Mouse (Mus musculus): ENCODE data around the gene Dmd.
A peak's percentile ranks its signal among the peaks of the same experiment; 100 is the strongest.

Gene Dmd

DNA sequence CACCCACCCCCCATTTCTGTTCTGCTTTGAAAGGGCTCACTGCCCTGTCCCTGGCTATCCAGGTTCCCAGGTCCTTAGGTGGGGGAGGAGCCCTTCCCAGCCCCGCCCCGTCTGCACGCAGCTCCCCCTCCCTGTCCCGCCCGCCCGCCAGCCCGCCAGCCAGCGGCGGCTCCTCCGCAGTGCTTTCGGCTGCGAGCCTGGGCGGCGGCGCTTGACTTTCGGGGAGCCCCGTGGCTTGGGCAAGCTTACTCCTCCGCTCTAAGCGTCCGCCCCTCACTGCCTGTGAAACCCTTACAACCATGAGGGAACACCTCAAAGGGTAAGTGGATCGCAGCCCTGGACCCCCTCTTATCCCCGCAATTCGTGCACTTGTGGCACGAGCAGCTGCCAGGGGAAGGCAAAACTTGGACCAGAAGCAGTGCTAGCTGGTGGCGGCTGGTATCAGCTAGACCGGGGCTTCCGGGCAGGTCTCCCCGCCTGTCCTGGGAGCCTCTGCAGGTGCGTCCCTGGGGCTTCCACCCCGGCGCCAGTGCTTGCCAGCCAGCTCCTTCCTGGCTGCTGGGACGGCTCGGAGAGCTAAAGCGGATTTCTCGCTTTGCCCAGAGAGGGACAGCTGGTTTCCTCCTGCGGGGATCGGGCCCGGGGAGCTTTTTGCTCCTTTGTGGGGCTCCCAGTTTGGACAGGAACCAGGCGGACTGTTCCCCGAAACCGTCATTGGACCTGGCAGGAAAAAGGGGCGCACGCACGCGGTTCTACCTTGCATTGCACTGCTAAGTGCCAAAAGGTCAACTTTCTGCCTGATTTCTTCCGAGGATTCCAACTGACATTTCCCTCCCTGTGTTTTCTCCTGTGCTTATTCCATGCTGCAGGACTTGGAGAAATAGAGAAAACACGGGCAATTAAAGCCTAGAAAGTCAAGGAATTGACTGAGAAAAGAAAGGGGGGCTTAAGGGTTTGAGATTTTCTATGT is 2099.8 kb downstream of the Dmd start:
- peak; percentile 12 to 68 for DNase-seq (ENCODE audit: low spot score in 2 of 2)

DNA sequence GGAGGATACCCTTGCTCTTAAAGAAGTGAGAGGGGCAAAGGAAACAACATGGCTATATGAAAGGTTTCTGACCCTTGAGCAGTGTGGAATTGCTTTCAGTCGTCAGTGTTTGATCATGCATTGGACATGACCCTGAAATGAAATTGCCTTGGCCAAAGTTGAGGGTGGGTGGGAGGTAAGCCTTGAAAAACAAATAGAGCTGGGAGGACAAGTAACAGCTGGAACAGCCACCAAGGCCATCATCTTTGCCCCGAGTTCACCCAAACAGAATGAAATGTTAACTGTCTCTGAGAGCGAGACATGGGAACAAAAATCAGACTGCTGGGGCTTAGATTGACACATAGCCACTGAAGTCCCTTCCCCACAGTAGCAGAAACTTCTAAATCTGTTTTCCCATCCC is 2100.9 kb downstream of the Dmd start:
- no peak for DNase-seq (ENCODE audit: low spot score in 2 of 2)

DNA sequence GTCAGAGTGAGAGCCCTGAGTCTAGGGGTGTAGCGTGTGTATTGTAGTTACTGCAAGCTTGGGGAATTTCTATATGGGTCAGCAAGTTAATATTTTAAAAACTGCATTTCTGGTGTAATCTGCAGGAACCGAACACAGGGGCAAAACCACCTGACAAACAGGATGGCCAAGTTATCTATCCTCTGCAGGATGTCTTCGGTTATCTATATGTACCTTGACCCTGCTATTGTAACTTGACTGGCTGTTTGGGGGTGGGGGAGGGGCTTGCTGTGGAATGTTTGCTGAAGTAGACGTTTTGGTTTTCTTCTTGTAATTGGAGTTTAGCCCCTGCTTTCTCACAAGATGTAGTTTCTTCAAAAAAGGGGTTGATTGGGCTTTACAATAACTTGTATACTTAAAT is 2124.9 kb downstream of the Dmd start:
- no peak for DNase-seq (ENCODE audit: low spot score in 2 of 2)

DNA sequence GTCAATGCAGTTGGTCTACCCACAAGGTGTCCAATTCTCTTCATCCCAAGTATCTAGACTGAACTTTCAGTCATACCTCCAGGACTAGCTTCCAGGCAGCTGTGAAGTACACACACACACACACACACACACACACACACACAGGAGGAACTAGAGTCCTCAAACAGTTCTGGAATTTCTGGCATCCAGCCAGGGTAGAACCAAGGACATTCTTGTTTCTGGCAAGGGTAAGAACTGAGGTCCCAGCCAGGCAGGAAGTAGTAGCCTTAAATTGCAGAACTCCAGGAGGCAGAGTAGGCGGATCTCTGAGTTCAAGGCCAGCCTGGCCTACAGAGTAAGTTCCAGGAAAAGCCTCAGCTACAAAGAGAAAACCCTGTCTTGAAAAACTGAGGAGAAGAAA is 2128.2 kb downstream of the Dmd start:
- no peak for DNase-seq (ENCODE audit: low spot score in 2 of 2)

DNA sequence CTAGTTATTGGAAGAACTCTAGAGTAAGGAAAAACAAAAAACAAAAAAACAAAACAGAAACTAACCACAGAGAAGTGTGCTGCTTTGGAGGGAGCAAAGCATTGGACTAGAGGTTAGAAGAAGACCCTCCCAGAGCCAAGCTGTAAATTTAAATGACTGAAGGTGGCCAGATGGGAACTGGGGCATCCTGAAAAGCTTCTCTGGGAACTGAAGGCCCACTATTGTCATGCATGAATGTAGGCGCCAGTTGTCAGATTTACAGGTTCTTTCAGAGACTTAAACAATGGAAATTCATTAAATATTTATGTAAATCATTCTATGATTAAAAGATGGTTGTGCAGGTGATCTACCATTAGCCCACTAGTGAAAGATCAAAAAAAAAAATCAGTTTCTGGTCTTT is 2128.9 kb downstream of the Dmd start:
- DNase-seq (ENCODE audit: low spot score in 2 of 2) = no peak

DNA sequence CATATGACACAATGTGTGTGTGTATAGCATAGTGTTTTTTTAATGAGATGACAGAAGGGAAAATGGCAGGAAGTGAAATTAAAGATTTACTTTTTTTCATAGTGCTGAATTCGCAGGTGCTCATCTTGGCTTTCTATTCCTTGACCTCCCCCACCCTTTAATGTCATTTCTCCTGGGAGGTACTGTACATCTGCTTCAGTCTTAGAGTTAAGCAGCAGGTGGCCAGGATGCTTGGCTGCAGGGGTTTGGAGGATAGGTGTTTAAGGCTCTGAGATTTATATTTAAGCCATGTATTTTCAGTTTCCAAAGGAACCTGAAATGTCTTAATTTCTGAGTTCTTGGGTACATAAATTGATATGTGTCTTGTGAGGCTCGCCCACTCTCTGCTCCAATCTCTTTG is 2130.5 kb downstream of the Dmd start:
- DNase-seq (ENCODE audit: low spot score in 2 of 2) = no peak

DNA sequence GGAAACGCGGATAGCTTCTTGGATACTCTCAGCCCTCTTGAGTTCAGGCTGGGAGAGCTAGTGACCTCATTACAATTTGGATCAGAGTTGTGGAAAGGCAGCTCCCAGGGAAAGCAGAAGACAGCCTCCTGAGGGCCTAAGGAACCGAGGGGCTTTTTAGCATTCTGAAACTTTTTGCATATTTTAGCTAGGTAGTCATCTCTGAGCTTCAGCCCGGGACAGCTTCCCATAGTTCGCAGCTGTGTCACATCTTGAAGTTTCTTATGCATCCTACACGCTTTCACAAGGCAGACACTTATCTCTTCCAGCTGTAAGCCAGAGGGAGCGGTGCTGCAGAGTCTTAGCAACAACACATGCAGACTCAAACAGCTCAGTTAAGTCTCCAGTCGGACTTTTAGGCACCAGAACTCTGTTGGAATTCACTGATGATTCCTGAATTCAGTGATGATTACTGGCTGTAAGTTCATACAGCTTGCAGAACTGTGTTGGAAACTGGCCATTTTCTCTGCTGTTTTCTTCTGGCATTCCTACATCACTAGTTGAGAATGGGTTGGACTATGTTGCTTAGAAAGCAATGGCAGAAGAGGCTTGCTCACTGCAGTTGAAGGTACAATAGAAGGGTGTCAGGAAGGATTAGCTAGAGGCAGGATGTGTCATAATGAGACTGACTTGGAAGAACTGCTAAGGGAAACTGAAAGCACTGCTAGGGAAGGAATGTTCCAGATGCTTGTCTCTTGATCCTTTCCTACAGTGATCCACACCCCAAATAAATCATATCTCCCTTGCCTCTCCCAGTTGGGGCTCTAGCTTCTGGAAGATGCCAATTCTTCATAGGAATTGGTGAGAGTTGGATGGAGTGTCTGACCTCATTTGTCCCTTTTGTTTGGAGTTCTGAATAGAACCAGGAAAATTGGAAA is 2135.8 kb downstream of the Dmd start:
- DNase-seq (ENCODE audit: low spot score in 2 of 2) = no peak

DNA sequence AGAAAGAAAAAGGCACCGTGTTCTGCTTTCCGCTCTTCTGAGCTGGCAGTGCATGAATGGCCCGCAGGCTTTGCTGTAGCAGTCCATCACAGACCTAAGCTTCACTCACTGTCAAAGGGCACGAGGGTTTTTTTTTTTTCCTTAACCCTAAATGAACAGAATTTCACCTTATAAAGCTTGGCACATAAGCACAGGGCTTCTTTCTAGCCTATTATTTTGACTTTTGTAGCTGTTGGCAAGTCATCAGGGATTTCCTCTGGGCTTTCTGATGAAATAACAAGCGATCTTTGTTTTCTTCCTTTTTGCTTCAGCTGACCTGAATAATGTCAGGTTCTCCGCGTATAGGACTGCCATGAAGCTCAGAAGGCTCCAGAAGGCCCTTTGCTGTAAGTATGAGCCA is 2140.8 kb downstream of the Dmd start:
- DNase-seq (ENCODE audit: low spot score in 2 of 2) = no peak

DNA sequence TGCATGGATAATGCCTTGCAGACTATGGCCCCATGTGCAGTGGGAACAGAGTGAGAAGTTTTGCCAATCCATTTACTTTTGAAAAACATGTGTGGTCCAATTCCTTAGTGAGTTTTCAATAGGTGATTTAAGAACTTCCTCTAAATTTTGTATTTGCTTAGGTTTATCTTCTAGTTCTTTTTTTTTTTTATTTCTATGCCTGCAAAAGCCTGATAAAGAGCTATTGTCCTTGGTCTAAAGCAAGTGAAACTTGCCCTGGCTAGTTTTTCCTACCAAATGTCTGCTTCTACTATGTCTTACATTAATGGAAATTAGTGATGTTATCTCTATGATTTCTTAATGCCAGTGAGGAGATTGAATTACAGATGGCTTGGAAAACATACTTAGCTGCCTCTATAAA is 2144.7 kb downstream of the Dmd start:
- DNase-seq (ENCODE audit: low spot score in 2 of 2) = no peak

DNA sequence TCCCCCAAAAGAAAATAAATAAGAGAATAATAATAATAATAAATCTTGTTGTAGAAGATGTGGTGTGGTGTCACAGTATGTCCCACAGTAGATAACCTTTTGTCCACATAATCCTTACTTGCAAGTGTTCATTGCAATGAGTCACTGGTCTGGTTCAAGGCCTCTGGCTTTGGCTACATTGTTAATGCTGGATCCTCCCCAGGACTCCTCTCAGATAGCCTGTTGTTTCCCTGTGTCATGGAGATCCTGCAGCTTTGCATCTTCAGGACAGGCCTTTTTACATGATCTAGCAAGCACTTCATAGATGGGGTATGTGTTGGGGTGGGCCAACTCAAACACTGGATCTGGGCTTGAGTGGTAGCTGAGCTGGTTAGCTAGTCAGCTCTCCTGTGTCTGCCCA is 2150.0 kb downstream of the Dmd start:
- DNase-seq (ENCODE audit: low spot score in 2 of 2) = no peak

DNA sequence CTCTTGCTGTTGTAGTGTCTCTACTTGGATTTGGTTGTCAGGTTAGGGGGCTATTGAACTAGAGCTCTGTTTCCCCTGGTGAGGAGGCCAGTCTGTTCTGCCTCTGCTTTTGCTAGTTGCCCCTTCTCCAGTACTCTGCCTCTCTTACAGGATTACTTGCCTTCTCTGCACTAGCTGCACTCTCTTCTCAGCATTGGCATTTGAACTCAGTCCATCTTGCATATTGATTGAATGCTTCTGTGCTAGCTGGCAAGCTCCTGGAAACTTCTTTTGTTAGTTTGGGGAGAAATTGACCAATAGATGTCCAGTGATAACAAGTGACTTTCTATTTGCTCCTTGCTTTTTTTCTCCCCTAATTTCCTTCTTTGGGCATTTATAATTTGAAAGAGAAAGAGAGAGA is 2163.7 kb downstream of the Dmd start:
- DNase-seq (ENCODE audit: low spot score in 2 of 2) = no peak

DNA sequence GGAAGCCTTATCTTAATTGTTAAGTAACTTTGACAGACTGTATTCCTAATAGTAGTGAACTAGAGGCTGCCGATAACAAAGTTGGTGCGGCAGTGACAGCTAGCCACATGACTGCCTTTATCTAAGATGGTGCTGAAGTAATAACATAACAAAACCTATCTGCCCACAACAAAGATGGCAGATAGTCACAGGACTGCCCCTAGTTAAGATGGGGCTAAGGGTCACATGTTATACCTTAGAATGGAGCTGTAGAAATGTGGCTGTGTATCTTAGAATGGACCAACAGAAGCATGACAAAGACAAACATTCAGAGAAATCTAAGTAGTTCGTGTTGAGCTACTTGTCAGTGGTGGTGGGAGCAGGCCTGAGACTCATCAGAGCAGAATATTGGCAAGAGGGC is 2184.0 kb downstream of the Dmd start:
- no peak for DNase-seq (ENCODE audit: low spot score in 2 of 2)

DNA sequence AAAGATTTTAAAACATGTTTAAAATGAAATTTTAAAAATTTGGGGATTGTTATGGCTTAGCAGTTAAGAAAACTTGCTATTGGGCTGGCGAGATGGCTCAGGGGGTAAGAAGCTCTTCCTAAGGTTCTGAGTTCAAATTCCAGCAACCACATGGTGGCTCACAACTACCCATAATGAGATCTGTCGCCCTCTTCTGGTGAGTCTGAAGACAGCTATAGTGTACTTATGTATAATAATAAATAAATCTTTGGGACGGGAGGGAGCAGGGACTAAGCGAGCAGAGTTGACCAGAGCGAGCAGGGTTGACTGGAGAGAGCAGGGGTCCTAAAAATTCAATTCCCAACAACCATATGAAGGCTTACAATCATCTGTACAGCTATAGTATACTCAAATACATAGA is 2188.6 kb downstream of the Dmd start:
- DNase-seq (ENCODE audit: low spot score in 2 of 2) = no peak

DNA sequence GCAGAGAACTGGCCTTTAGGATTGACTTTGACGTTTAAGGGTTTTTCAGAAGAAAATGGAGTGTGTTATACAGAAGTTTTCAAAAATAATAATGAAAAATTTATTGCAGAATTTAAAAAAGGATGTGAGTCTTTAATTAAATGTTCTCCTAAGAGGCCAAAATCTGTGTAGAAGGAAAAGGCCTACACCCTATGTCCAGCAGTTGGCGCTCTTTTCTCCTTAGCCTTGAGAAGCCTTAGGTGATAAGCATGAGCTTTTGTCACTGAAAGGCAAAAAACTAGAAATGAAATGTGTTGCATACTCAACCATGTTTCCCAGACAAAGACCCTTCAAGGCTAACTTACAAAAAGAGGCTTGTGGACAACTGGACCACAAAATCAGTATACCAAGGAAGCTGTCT is 2222.6 kb downstream of the Dmd start:
- DNase-seq (ENCODE audit: low spot score in 2 of 2) = no peak

DNA sequence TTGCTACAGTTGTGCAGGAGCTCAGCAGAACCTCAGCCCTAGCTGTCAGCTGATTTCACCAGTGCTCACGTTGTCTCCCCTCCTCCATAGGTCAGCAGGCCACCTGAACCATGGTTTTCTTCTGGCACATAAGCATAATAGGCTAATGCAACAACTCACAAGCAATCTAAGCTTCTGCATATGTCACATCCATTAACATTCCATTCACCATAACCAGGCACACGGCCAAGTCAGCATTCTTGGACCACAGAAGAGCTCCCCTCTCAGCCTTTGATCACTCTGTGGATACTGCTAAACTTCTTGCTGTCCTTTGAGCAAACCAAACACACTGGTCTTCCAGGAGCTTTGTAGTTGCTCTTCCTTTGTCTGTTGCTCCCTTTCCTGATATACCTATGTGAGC is 2238.9 kb downstream of the Dmd start:
- DNase-seq (ENCODE audit: low spot score in 2 of 2) = no peak

DNA sequence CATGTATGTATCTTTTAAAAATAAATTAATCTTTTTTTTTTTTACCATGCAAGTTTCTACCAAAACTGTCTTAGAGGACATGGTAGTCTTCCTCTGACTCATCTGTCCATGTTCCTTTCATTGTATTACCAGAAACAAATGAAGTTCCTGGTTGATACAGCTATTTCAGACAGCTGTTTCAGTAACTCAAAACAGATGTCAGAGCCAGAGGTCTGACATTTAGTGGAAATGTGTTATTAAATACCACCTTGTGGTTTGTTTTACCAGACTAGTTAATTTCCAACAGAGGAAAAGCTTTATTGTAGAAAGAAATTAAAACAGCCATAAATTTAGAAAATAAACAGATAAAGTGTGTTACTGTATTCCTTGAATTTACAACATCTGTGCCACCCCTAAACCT is 2245.2 kb downstream of the Dmd start:
- no peak for DNase-seq (ENCODE audit: low spot score in 2 of 2)

DNA sequence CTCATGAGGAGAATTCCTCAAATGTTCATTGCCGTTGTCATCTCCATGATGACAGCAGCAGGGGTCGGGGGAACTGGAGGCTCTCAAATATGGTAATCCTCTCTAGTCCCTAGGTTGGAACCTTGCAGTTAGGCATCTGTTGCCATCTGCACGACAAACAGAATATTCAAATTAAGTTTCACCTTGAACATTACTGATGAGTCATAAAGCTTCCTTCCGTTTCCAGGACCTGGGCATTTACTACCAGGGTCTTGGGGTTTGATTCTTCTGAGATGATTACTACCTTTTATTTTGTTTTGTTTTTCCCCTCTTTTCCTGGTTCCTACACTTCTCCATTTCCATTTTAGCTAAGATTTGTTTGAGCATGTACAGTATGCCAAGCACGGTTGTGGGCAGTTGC is 2249.0 kb downstream of the Dmd start:
- DNase-seq (ENCODE audit: low spot score in 2 of 2) = no peak

DNA sequence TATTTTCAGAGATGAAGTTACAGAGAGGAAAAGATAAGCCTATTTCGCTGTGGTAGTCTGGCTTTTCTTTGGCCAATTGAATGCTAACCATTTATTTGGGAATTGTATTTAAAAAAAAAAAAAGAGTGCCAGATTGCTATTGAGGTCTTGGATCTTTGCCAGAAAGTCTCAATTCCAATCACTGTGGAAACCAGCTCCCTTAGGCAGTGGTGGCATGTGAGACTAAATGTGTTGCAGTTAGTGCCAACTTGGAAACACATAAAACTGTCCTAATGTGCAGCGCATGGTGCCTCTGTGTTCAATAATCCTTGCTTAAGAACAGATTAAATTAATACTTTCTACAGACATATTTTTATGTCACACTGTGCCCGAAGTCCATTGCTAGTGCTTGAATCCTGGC is 2250.7 kb downstream of the Dmd start:
- no peak for DNase-seq (ENCODE audit: low spot score in 2 of 2)

DNA sequence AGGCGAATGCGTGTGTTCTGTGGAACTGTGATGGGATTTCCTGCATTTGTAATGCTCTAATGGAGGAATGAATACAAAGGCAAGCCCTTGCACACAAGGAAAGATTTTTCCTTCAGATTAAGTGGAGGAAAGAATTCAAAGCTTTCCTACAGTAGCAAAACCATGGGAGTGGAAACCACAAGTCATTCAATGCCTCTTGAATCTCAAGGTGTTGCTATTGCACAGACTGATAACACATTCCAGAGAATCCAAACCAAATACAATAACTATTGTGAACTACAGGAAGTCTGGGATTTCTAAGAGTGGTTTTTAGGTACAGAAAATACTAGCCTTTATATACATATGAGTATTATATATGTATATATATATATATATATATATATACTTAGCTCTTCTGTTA is 2258.3 kb downstream of the Dmd start:
- DNase-seq (ENCODE audit: low spot score in 2 of 2) = no peak

DNA sequence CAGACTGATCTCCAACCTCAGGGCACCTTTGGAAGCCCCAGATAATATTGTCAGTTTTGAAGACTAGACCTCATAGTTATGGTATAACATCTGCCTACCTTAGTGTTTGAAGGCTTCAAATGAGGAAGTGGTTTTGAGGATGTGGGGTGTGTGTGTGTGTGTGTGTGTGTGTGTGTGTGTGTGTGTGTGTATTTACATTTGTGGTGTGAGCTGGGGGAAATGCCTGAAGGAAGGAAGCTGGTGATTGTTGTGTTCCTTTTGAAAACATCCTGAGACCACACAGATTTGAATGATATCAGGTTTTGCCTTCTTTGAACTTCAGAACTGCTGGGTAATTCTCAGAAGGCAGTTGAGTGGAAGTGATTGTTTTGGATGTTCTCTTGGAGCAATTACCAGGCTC is 2278.2 kb downstream of the Dmd start:
- no peak for DNase-seq (ENCODE audit: low spot score in 2 of 2)

DNA sequence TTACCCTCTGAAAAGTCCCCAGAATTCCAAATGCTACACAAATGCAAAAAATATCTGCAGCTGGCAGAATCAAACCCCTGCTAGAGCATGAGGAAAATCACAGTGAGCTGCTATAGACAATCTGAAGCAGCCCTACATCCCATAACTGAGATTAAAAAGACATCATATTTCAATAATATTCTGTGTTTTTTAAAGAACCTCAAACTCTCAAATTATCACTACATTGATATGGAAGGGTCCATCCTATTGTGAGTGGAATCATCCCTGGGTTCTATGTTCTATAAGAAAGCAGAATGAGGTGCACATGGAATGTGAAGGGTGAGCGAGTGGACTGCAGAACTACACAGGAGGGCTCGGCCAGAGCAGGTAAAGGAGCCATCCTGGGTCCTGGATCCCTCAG is 2300.7 kb downstream of the Dmd start, which contains the start of gene Fthl17a:
Gene Fthl17a, plus strand, starts transcription at position 301 of the 400 bp plus-strand sequence.
- no peak for DNase-seq (ENCODE audit: low spot score in 2 of 2)
